Mouse (Mus musculus): ENCODE results near the gene Des. TPM values are rescaled to one million over a fixed set of nuclear protein-coding genes. Genes with fewer than 3 reads are reported as not detected.

The Des gene
- polyA plus RNA-seq, 1 experiment: 3.2 TPM

DNA sequence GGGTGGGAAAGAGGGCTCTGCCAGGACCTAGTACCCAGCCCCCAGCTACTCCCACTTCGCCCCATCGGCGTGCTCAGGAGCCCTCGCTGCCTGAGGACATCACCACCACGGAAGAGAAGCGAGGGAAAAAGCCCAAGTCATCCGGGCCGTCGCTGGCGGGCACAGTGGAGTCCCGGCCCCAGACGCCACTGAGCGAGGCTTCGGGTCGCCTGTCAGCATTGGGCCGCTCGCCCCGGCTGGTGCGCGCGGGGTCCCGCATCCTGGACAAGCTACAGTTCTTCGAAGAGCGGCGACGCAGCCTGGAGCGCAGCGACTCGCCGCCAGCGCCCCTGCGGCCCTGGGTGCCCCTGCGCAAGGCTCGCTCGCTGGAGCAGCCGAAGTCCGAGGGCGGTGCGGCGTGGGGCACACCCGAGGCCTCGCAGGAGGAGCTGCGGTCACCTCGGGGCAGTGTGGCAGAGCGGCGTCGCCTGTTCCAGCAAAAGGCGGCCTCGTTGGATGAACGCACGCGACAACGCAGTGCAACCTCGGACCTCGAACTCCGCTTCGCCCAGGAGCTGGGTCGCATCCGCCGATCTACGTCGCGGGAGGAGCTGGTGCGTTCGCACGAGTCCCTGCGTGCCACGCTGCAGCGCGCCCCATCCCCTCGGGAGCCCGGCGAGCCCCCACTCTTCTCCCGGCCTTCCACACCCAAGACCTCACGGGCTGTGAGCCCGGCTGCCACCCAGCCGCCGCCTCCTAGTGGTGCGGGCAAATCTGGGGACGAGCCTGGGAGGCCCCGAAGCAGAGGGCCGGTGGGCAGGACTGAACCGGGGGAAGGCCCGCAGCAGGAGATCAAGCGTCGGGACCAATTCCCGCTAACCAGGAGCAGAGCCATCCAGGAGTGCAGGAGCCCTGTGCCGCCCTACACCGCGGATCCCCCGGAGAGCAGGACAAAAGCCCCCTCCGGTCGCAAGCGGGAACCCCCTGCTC is 28.1 kb downstream of the Des start:
- TF ChIP-seq CTCF (IDR thresholded peaks at IDR 0.05; ENCODE audit: extremely low read depth, insufficient read depth, low read length) (no peak), POLR2A (IDR thresholded peaks at IDR 0.05; ENCODE audit: extremely low read depth, insufficient read depth, low read length) (no peak)
- Histone ChIP-seq H3K4me1 (ENCODE audit: control insufficient read depth, insufficient read depth, low read length) (peaks cover 8% of the 10 kb centered on the region; the same call in 1 of the 2 replicates), H3K27ac (ENCODE audit: insufficient read depth, low read length) (peak overlapping the region; percentile 78), H3K4me3 (ENCODE audit: insufficient read depth, low read length) (peak overlapping the region; percentile 30; the same call in 1 of the 2 replicates)

DNA sequence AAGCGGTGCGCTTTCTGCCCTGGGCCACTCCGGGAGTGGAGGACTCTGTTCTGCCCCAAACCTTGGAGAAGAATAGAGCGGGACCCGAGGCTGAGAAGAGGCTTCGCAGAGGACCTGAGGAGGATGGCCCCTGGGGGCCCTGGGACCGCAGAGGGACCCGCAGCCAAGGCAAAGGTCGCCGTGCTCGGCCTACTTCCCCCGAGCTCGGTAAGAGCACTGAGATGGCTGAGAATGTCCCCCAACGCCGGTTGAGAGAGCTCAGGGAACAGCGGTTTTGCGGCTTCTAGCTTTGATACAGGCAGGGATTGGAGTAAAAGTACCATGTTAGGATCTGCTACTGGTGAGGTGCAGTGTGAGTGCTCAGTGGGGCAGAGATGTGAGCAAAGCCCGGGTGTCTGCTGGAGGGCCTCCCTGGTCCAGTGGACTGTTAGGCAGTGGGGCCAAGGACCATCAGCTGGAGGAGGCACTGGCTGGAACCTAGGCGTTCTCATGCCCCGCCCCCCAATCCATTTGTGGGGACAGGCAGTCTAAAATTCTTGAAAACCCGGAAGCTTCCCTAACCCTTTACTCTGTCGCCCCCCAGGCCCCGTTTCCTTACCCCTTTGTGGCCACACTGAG is 28.9 kb downstream of the Des start:
- H3K27ac ChIP-seq (ENCODE audit: insufficient read depth, low read length): no peak overlapping the region
- no peak for TF ChIP-seq CTCF (IDR thresholded peaks at IDR 0.05; ENCODE audit: extremely low read depth, insufficient read depth, low read length)
- TF ChIP-seq POLR2A (IDR thresholded peaks at IDR 0.05; ENCODE audit: extremely low read depth, insufficient read depth, low read length): no peak
- peak overlapping the region; percentile 30; the same call in 1 of the 2 replicates for H3K4me3 ChIP-seq (ENCODE audit: insufficient read depth, low read length)
- H3K4me1 ChIP-seq (ENCODE audit: control insufficient read depth, insufficient read depth, low read length): peaks cover 8% of the 10 kb centered on the region; the same call in 1 of the 2 replicates

DNA sequence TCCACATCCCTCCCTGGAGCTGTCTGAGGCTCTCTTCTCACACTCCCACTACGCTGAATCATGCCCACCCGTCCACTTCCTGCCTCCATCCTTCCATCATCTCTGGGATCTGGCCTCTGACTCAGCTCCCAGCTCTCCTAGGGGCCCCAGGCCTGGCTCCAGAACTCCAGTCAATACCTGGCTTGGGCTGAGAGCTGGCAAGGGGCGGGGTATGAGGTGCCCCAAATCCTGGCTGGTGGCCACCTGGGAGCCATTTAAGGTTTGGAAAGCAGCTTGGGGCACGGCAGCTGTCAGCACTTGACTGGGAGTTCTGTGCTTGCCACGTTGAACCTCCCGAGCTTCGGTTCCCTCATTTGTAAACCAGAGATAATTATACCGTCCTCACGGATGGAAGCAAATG is 33.0 kb downstream of the Des start:
- Histone ChIP-seq H3K4me1 (ENCODE audit: control insufficient read depth, insufficient read depth, low read length) (peaks cover 9% of the 10 kb centered on the region; the same call in 1 of the 2 replicates), H3K27ac (ENCODE audit: insufficient read depth, low read length) (no peak overlapping the region)
- no peak for TF ChIP-seq CTCF (IDR thresholded peaks at IDR 0.05; ENCODE audit: extremely low read depth, insufficient read depth, low read length)
- no peak for TF ChIP-seq POLR2A (IDR thresholded peaks at IDR 0.05; ENCODE audit: extremely low read depth, insufficient read depth, low read length)

DNA sequence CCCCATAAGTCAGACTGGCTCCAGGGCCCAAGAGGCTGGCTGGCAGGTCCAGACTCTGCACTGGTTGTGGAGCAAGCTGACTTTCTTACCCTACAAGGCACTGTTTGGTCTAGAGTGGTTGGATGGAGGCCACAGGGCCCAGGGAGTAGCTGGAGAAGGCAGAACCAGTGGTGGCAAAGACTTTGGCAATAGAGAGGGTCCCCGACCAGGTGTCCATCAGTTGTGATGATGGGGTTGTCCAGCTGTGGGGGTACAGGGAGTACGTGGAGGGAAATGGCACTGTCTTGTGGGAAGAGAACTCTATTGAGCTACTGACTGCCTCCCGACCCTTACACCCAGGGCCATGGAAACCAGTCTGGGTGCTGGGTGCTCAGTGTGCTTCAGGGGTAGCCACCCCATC is 33.7 kb downstream of the Des start:
- Histone ChIP-seq H3K4me1 (ENCODE audit: control insufficient read depth, insufficient read depth, low read length) (peaks cover 9% of the 10 kb centered on the region; the same call in 1 of the 2 replicates), H3K4me3 (ENCODE audit: insufficient read depth, low read length) (no peak overlapping the region), H3K27ac (ENCODE audit: insufficient read depth, low read length) (no peak overlapping the region)
- TF ChIP-seq CTCF (IDR thresholded peaks at IDR 0.05; ENCODE audit: extremely low read depth, insufficient read depth, low read length): no peak
- TF ChIP-seq POLR2A (IDR thresholded peaks at IDR 0.05; ENCODE audit: extremely low read depth, insufficient read depth, low read length): no peak

More for the DNA sequence above, 33.0 kb downstream of the Des start:
- H3K4me3 ChIP-seq (ENCODE audit: insufficient read depth, low read length): no peak overlapping the region

DNA sequence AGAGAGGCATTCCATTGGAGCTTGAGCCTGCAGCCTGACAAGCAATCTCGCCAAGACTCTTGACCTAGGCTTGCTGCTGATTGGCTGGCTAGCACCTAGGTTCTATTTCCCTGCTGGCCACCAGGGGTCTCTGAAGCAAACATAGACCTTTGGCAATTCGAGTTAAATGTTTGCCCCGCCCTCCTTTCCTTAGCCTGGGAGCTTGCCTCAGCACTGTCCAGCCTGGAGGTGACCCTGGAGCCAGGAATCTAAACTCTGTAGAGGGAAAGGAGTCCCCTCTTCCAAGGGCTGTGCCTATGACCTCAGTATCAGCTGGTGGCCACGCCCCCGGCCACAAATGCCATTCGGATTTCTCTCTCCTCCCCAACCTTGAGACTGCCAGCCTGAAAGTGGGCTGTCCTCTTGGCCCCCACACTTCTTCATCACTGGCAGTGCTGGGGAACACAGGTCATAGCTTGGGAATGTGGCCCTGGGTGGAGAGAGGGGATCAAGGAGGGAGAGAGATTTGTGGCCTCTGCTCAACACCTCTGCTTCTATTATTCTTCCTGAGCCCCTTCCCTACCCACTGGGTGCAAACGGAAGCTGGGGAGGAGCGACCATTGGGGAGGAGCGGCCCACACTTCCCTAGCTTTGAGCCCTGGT is 38.8 kb downstream of the Des start:
- TF ChIP-seq POLR2A (IDR thresholded peaks at IDR 0.05; ENCODE audit: extremely low read depth, insufficient read depth, low read length): no peak
- TF ChIP-seq CTCF (IDR thresholded peaks at IDR 0.05; ENCODE audit: extremely low read depth, insufficient read depth, low read length): peak; percentile 45
- Histone ChIP-seq H3K27ac (ENCODE audit: insufficient read depth, low read length) (peak overlapping the region; percentile 28; the same call in 1 of the 2 replicates), H3K4me1 (ENCODE audit: control insufficient read depth, insufficient read depth, low read length) (peaks cover 5% of the 10 kb centered on the region; the same call in 1 of the 2 replicates), H3K4me3 (ENCODE audit: insufficient read depth, low read length) (no peak overlapping the region)

DNA sequence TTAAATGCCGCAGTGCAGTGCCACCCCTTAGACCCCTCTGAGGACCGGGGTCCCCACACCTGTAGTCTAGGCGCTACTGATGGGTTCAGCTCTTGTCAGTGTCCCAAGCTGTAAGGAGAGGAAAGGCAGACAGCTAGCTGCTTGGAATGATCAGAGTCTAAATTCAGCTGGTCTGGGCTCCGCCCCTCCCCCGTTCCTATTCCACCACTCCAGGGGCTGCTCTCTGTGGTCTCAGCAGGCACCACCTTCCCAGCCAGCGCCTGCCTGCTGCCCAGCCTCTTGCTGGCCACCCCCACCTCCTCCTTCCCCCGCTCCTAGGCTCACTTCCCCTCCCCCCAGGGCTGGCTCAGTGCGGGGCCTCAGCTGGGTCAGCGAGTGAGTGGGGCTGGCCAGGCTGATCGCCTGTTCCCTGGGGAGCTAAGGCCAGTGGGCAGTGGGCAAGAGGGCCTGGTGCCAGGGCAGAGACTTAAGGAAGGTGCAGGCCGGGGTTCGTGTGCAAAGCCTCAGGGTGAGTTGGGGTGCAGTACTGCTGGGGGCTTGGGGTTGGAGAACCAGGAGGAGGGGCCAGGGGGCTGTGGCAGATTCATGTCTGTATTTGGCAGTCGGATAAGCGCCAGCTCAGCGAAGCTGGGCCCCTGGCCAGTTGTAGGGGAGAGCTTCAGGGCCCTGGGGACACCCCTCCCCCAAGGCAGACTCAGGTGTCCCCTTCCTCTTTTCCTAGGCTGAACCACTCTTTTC is 39.8 kb downstream of the Des start:
- no peak for TF ChIP-seq CTCF (IDR thresholded peaks at IDR 0.05; ENCODE audit: extremely low read depth, insufficient read depth, low read length)
- no peak for TF ChIP-seq POLR2A (IDR thresholded peaks at IDR 0.05; ENCODE audit: extremely low read depth, insufficient read depth, low read length)
- Histone ChIP-seq H3K4me3 (ENCODE audit: insufficient read depth, low read length) (no peak overlapping the region), H3K27ac (ENCODE audit: insufficient read depth, low read length) (peak overlapping the region; percentile 28; the same call in 1 of the 2 replicates), H3K4me1 (ENCODE audit: control insufficient read depth, insufficient read depth, low read length) (peaks cover 3% of the 10 kb centered on the region; the same call in 1 of the 2 replicates)

DNA sequence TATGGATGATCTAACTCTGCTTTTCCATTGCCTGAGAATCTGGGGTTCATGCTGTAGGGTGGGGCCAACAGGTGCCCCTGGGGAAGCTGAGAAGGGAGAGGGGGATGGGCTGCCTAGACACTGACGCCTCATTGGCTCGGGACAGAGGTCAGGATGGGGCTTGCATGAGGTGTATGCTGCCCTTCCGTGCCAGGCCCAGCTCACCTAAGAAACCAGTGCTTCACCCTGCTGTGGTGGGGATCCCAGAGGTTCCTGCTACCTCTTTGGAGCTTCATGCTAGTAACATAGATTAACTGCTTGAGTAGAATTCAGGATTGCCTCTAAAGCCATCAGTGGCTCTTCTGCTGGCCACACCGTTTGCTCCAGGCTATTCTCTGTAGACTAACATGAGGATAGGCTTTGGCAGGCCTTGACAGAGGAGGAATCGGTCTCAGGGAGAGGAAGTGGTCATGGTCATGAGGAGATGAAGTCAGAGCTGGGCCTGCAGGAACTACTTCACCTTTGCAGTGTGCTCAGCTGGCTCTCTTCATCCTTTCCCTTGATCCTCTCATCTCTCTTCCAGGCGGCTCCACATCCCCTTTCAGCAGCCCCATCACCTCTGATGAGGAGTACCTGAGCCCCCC is 40.5 kb downstream of the Des start:
- Histone ChIP-seq H3K4me3 (ENCODE audit: insufficient read depth, low read length) (no peak overlapping the region), H3K27ac (ENCODE audit: insufficient read depth, low read length) (no peak overlapping the region), H3K4me1 (ENCODE audit: control insufficient read depth, insufficient read depth, low read length) (peaks cover 3% of the 10 kb centered on the region; the same call in 1 of the 2 replicates)
- TF ChIP-seq POLR2A (IDR thresholded peaks at IDR 0.05; ENCODE audit: extremely low read depth, insufficient read depth, low read length) (no peak), CTCF (IDR thresholded peaks at IDR 0.05; ENCODE audit: extremely low read depth, insufficient read depth, low read length) (no peak)

DNA sequence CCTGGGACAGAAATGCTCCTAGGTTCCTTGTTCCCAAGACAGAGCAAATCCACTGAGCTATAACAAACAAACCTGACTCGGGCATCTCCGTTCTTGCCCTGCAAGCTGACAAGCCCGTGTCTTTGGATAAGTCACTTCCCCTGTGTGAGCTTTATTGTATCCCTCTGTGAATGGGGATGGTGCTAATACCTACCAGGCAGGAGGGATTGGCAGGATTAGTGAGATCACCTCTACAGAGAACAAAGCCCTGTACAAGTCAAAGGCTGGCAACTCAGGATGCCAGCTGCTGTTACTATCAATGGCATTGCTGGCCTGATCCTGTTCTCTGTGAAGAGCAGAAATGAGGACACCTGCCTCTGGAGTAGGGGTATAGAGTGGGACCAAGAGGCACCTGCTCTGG is 45.4 kb downstream of the Des start:
- no peaks in the 10 kb centered on the region for H3K4me1 ChIP-seq (ENCODE audit: control insufficient read depth, insufficient read depth, low read length)
- TF ChIP-seq POLR2A (IDR thresholded peaks at IDR 0.05; ENCODE audit: extremely low read depth, insufficient read depth, low read length) (no peak), CTCF (IDR thresholded peaks at IDR 0.05; ENCODE audit: extremely low read depth, insufficient read depth, low read length) (no peak)
- H3K4me3 ChIP-seq (ENCODE audit: insufficient read depth, low read length): no peak overlapping the region
- no peak overlapping the region for H3K27ac ChIP-seq (ENCODE audit: insufficient read depth, low read length)

Measured in cortical plate, adult 2 months (tissue).